Mouse (Mus musculus) E14TG2a.4 (cell line): ENCODE data around the gene Pakap.

Experiments
- CTCF ChIP-seq: conservative IDR thresholded peaks from 2 replicates; pipeline ENCODE4 v1.5.1; 2014; ENCODE audit warnings: low read length
- NANOG ChIP-seq: IDR thresholded peaks from 2 replicates; pipeline ENCODE4 v1.6.1; 2014; ENCODE audit warnings: borderline replicate concordance, low read length, mixed read lengths

GRCm38 (mm10) chr4:57586933-57587658 lies 19.1 kb downstream of the Pakap start:
- TF ChIP-seq CTCF (no peak), NANOG (no peak)
